In the genomic region with DNA sequence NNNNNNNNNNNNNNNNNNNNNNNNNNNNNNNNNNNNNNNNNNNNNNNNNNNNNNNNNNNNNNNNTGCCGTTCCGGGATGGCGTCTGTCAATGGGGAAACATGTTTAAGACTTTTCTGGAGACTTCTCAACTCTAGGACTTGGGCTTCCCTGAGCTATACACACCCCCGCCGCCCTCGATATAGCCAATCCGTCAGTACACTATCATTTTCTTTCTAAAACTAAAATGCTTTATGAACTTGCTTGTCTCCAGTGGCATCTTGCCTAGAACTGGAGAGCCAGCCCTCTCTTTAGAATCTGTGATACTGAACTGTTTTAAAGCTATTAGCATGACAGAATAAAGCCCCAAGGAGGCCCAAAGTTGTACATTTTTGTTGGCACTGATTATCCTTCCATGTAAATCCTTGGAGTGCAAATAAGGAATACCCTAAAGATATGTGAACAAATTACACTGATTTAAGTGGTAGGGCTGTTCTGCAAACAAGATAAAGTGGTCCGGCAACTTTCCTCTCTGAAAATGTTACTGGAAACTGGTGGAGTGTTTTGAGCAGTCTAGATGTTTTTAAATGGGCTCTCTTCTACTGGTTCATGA, we compare ENCODE assay signal across 14 mouse cellular contexts. TPM values are rescaled to one million over a fixed set of nuclear protein-coding genes. Genes with fewer than 3 reads are reported as not detected.
DNase-seq lines count a peak whose midpoint lies in the region; ATAC-seq and TF ChIP-seq lines count a peak whose summit lies in the region.
"Had no signal": no experiment of that assay in that cellular context is flagged by ENCODE, and none has a peak within 500 bp of the region (broad histone marks: within the 10 kb centered on the region; RNA-seq: fewer than 3 reads in every experiment).

No protein-coding gene starts in this region.

- no peak for TF ChIP-seq CTCF in layer of hippocampus, adult 2 months (conservative IDR thresholded peaks at IDR 0.05)

- peaks cover 17% of the 10 kb centered on the region for H3K36me3 ChIP-seq in forebrain, embryonic 12.5 days (replicated peaks)
- H3K36me3 ChIP-seq in midbrain, embryonic 10.5 days, result peaks cover 22% of the 10 kb centered on the region
- no peaks in the 10 kb centered on the region for H3K36me3 ChIP-seq in stomach, embryonic 15.5 days
- H3K36me3 ChIP-seq: limb, embryonic 15.5 days had no signal

- H3K4me3 ChIP-seq in layer of hippocampus, adult 2 months, result peak overlapping the region; percentile 59
- peak overlapping the region; percentile 32 for H3K4me3 ChIP-seq in forebrain, embryonic 12.5 days (replicated peaks)
- peak overlapping the region; percentile 92 for H3K4me3 ChIP-seq in midbrain, embryonic 10.5 days
- H3K4me3 ChIP-seq in stomach, embryonic 15.5 days (replicated peaks), result peak overlapping the region; percentile 6; the same call in 1 of the 2 replicates
- H3K4me3 ChIP-seq: limb, embryonic 15.5 days had no signal

- no peak for DNase-seq in layer of hippocampus, adult 2 months (ENCODE audit: low spot score in 2 of 2)
- DNase-seq in layer of hippocampus, postnatal 25 days (ENCODE audit: extremely low spot score in 1 of 2, low spot score in 1 of 2), result no peak
- peak; percentile 36 for DNase-seq in midbrain, embryonic 10.5 days (ENCODE audit: low spot score)
- no peak for DNase-seq in thymus, postnatal 4 days
- no peak for DNase-seq in cerebellum, postnatal 25 days
- no peak for DNase-seq in right cerebral cortex, postnatal 25 days
- DNase-seq: gastrocnemius, postnatal 10 days had no signal

- no peak for ATAC-seq in forebrain, embryonic 12.5 days (ENCODE audit: low FRiP score)
- no peak for ATAC-seq in stomach, embryonic 15.5 days (ENCODE audit: insufficient read depth, low FRiP score, low read depth)

- peak overlapping the region; percentile 64 for H3K4me2 ChIP-seq in forebrain, embryonic 12.5 days
- H3K4me2 ChIP-seq in stomach, embryonic 15.5 days, result peak overlapping the region; percentile 40
- H3K4me2 ChIP-seq: limb, embryonic 15.5 days had no signal

- H3K27ac ChIP-seq in layer of hippocampus, adult 2 months, result peak overlapping the region; percentile 74
- H3K27ac ChIP-seq in forebrain, embryonic 12.5 days, result peak overlapping the region; percentile 92
- peak overlapping the region; percentile 97 for H3K27ac ChIP-seq in midbrain, embryonic 10.5 days (replicated peaks)
- 0 out of 2 replicates have a peak overlapping the region, but pooled peaks have one; percentile 11 for H3K27ac ChIP-seq in stomach, embryonic 15.5 days
- H3K27ac ChIP-seq: limb, embryonic 15.5 days; macrophage had no signal

- no peaks in the 10 kb centered on the region for H3K9me3 ChIP-seq in forebrain, embryonic 12.5 days
- H3K9me3 ChIP-seq in midbrain, embryonic 10.5 days (replicated peaks), result no peaks in the 10 kb centered on the region
- H3K9me3 ChIP-seq in stomach, embryonic 15.5 days, result no peaks in the 10 kb centered on the region
- H3K9me3 ChIP-seq: limb, embryonic 15.5 days had no signal

- peak overlapping the region; percentile 47 for H3K9ac ChIP-seq in forebrain, embryonic 12.5 days
- H3K9ac ChIP-seq in stomach, embryonic 15.5 days, result no peak overlapping the region
- H3K9ac ChIP-seq: limb, embryonic 15.5 days had no signal

- under 1% methylated on average over 8 of the region's 8 CpGs for WGBS in forebrain, embryonic 12.5 days
- WGBS in midbrain, embryonic 10.5 days, result 2% methylated on average over 8 of the region's 8 CpGs
- WGBS in stomach, embryonic 15.5 days, result 4% methylated on average over 8 of the region's 8 CpGs

- peaks cover 59% of the 10 kb centered on the region for H3K4me1 ChIP-seq in forebrain, embryonic 12.5 days
- H3K4me1 ChIP-seq in midbrain, embryonic 10.5 days, result peaks cover 80% of the 10 kb centered on the region
- H3K4me1 ChIP-seq in stomach, embryonic 15.5 days, result peaks cover 25% of the 10 kb centered on the region

- H3K27me3 ChIP-seq in forebrain, embryonic 12.5 days, result peaks cover 28% of the 10 kb centered on the region
- H3K27me3 ChIP-seq in midbrain, embryonic 10.5 days (ENCODE audit: low read depth, poor library complexity, severe bottlenecking), result peaks cover 83% of the 10 kb centered on the region
- peaks cover 75% of the 10 kb centered on the region for H3K27me3 ChIP-seq in stomach, embryonic 15.5 days (replicated peaks)

RNA-seq across cellular contexts. Expression of a gene that starts 4.4 kb away (rescaled TPM):
- total RNA-seq in layer of hippocampus, adult 2 months (2021), result 1 to 10 TPM; 7.6 to 9.7 TPM
- 10 to 100 TPM in 1 of 2 experiments, 1 to 10 TPM in 1; 9.9 to 11.6 TPM for total RNA-seq in layer of hippocampus, postnatal 25 days (2021)
- 21.2 and 24.9 TPM in 2 replicates for polyA plus RNA-seq in forebrain, embryonic 12.5 days (2016; fragmentation: Nextera tagmentation; extraction: Ambion mirVana)
- polyA plus RNA-seq in midbrain, embryonic 10.5 days (2016; fragmentation: Nextera tagmentation; extraction: Ambion mirVana), result 11.1 and 12.3 TPM in 2 replicates
- polyA plus RNA-seq in stomach, embryonic 15.5 days (2015; fragmentation: Nextera tagmentation; extraction: Ambion mirVana), result 6.2 TPM in 2 replicates
- total RNA-seq: gastrocnemius, postnatal 10 days had no signal
- polyA plus RNA-seq: heart, postnatal 0 days; macrophage had no signal

RNA-seq across cellular contexts. Expression of a gene that starts 34.3 kb away (rescaled TPM):
- total RNA-seq in layer of hippocampus, adult 2 months (2021), result not detected
- total RNA-seq in layer of hippocampus, postnatal 25 days (2021), result not detected
- not detected in 2 replicates for polyA plus RNA-seq in forebrain, embryonic 12.5 days (2016; fragmentation: Nextera tagmentation; extraction: Ambion mirVana)
- polyA plus RNA-seq in midbrain, embryonic 10.5 days (2016; fragmentation: Nextera tagmentation; extraction: Ambion mirVana), result not detected in 2 replicates
- polyA plus RNA-seq in stomach, embryonic 15.5 days (2015; fragmentation: Nextera tagmentation; extraction: Ambion mirVana), result not detected in 2 replicates
- total RNA-seq: gastrocnemius, postnatal 10 days; layer of hippocampus, adult 8-10 months had no signal
- polyA plus RNA-seq: cortical plate, adult 2 months; heart, postnatal 0 days; limb, embryonic 15.5 days; macrophage had no signal

Comparison
In these comparisons a context has a peak if more than half of its experiments do, and no peak if none do; other contexts are left out.
1. H3K27ac ChIP-seq: peak in every context shown above with its lines; median percentile 97 in midbrain, embryonic 10.5 days; 92 in forebrain, embryonic 12.5 days; 74 in layer of hippocampus, adult 2 months; 11 in stomach, embryonic 15.5 days.
2. H3K4me3 ChIP-seq: peak in every context shown above with its lines; median percentile 92 in midbrain, embryonic 10.5 days; 59 in layer of hippocampus, adult 2 months; 32 in forebrain, embryonic 12.5 days; 6 in stomach, embryonic 15.5 days.